Mouse (Mus musculus) inflammation-experienced regulatory T-cells, adult 6 months (primary cell): Measurements from ENCODE around the gene Shroom1. TPM values are rescaled to one million over a fixed set of nuclear protein-coding genes. Genes with fewer than 3 reads are reported as not detected.

Source experiments
- ATAC-seq: one replicate; pipeline ENCODE4 v1.8.0; 2017
- polyA plus RNA-seq, 3 experiments: library from polyadenylated mRNA; unstranded; fragments of 100-300 nt; shearing (Covaris generic); gene quantifications; one replicate each; pipeline ENCODE4 v1.2.1; 2017

Gene Shroom1
- polyA plus RNA-seq, 3 experiments from 2014 or later: 0.10 TPM; not detected in 2

GRCm38 (mm10) chr11:53447996-53448395 lies 9.0 kb upstream of the Shroom1 start:
- no peak for ATAC-seq

- ATAC-seq: no peak
Measured at GRCm38 (mm10) chr11:53448529-53448928, 8.5 kb upstream of the Shroom1 start.

- no peak for ATAC-seq
Measured at GRCm38 (mm10) chr11:53450070-53450705, 6.8 kb upstream of the Shroom1 start.

GRCm38 (mm10) chr11:53451361-53451760 lies 5.6 kb upstream of the Shroom1 start:
- no peak for ATAC-seq

GRCm38 (mm10) chr11:53452396-53452795 lies 4.6 kb upstream of the Shroom1 start:
- no peak for ATAC-seq

- ATAC-seq: no peak
Measured at GRCm38 (mm10) chr11:53453031-53453430, 4.0 kb upstream of the Shroom1 start.

GRCm38 (mm10) chr11:53457372-53457954 lies 458 bp downstream of the Shroom1 start:
- ATAC-seq: no peak

- no peak for ATAC-seq
Measured at GRCm38 (mm10) chr11:53458996-53459395, 2.0 kb downstream of the Shroom1 start.

- no peak for ATAC-seq
Measured at GRCm38 (mm10) chr11:53460192-53460591, 3.2 kb downstream of the Shroom1 start.

GRCm38 (mm10) chr11:53461727-53462126 lies 4.7 kb downstream of the Shroom1 start:
- ATAC-seq: no peak

GRCm38 (mm10) chr11:53463551-53464424 lies 6.8 kb downstream of the Shroom1 start:
- ATAC-seq: no peak

GRCm38 (mm10) chr11:53466231-53466971 lies 9.4 kb downstream of the Shroom1 start:
- no peak for ATAC-seq

- peak; percentile 21 for ATAC-seq
Measured at GRCm38 (mm10) chr11:53469294-53469967, 12.4 kb downstream of the Shroom1 start.

- ATAC-seq: peak; percentile 86
Measured at GRCm38 (mm10) chr11:53469968-53470695, 13.1 kb downstream of the Shroom1 start, which contains the start of gene Gm9837. TSS of gene Gm9837 (minus strand) at chr11:53470479.

GRCm38 (mm10) chr11:53472709-53473108 lies 15.7 kb downstream of the Shroom1 start:
- no peak for ATAC-seq

- ATAC-seq: no peak
Measured at GRCm38 (mm10) chr11:53475620-53476019, 18.6 kb downstream of the Shroom1 start.

GRCm38 (mm10) chr11:53477833-53478232 lies 20.8 kb downstream of the Shroom1 start:
- no peak for ATAC-seq

GRCm38 (mm10) chr11:53478383-53479170 lies 21.6 kb downstream of the Shroom1 start:
- ATAC-seq: no peak

- ATAC-seq: no peak
Measured at GRCm38 (mm10) chr11:53479171-53479782, 22.3 kb downstream of the Shroom1 start.

GRCm38 (mm10) chr11:53479783-53480301 lies 22.8 kb downstream of the Shroom1 start, which contains the start of the genes Gm9945 and Sowaha:
TSS of gene Gm9945 (plus strand) at chr11:53480166.
TSS of gene Sowaha (minus strand) at chr11:53480274.
- no peak for ATAC-seq
